Mouse (Mus musculus) kidney, postnatal 4 days (tissue): ENCODE data around the gene Adam15.

Source experiments
- DNase-seq, 2 experiments: peaks; one replicate each; pipeline ENCODE4 v3.0.0; 2021; ENCODE audit warnings: mixed read lengths in 2 of 2

Gene Adam15

GRCm38 (mm10) chr3:89295685-89296230 lies 54.0 kb downstream of the Adam15 start:
- no peak for DNase-seq

DNA sequence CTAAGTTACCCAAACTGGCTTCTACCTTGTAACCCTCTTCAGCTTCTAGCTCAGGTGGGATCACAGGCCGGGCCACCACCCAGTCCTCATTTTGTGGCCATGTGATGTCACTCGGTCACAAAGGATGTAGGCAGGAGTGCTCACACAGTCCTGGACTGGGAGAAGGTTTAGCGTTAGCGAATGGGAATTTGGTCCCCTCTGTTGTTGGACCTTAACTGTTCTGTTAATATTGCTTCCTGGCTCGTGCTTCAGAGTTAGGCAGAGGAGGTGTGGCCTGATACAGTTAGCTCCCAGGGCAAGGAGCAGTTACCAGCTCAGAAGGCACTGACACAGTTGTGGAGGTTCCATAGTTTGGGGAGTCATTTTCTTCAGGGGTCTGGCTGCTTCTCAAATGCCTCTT lies 55.6 kb downstream of the Adam15 start:
- DNase-seq = no peak

- no peak for DNase-seq
Observed at GRCm38 (mm10) chr3:89293247-89293918, 56.4 kb downstream of the Adam15 start.

GRCm38 (mm10) chr3:89292303-89292702 lies 57.5 kb downstream of the Adam15 start:
- DNase-seq = no peak

GRCm38 (mm10) chr3:89291874-89292273 lies 57.9 kb downstream of the Adam15 start:
- DNase-seq = no peak
